Mouse (Mus musculus) activated CD4-positive, CD25-positive, alpha-beta regulatory T cell, adult 4 months (primary cell): ENCODE results near the gene Gm11487. TPM values are rescaled to one million over a fixed set of nuclear protein-coding genes. Genes with fewer than 3 reads are reported as not detected.
"Not testable (repeated sequence)": the region's sequence is repeated elsewhere in the genome, so short reads cannot be mapped to it uniquely, and the experiment has no call there.

Experiments
- ATAC-seq: one replicate; pipeline ENCODE4 v1.8.0; 2017
- polyA plus RNA-seq, 2 experiments: library from polyadenylated mRNA; unstranded; fragments of 100-300 nt; shearing (Covaris generic); gene quantifications; one replicate each; pipeline ENCODE4 v1.2.1; 2017

Gene Gm11487
- not detected for polyA plus RNA-seq

DNA sequence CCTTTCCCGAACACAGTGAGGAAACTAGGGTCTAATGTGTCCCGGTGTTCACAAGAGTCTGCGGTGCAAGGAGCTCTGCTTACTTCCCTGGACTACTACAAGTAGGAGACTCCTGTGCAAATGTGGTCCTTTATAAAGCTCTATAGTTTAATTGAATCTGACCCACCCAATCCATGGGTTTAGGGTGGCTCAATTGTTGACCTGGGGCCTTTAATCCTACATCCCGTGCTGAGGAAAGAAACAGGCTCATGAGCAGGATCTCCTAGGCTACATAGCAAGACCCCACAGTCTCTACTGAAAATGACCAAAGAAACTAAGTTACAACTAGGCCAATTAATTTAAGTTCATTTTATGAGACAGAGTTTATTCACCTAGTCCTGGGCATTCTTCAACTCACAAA lies at the start of gene Gm11487:
Gm11487 (minus strand) TSS at position 101 of the 400 bp plus-strand sequence.
- not testable (repeated sequence) for ATAC-seq

DNA sequence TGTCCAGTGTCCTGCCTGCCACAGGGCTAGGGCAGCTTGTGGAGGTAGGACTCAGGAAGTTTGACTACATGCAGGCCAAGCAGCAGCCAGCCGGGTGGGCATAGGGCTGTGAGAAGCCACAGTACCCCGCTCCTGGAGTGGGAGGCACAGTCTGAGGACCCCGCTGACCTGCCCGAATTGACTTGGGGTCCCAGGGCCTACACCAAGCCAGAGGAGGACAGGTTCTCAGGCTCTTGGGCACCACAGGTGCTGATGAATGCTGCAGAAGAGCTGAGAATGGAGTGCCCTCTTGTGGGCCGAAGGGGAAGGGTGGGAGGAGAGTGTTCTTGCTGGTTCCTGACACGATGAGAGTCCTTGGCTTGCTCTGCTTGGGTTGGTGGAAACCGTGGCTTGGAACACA lies 39.8 kb upstream of the Gm11487 start:
- no peak for ATAC-seq

DNA sequence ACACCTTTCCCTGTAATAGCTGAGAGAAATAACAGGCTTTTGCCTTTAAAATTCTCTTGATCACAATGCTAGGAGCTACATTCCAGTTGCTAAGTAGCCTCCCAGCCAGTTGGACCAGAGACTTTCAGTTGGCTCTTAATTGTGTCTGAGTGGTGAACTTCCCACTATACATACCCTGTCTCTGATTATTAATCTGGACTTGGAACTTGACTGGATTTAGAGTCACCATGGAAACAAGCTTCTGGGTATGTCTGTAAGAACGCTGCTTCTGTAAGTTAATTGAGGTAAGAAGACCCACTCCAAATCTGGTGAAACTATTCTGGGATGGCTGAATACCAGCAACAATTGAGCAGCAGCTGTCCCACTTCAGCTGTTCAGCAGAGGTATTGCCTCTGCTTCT lies 37.7 kb upstream of the Gm11487 start:
- no peak for ATAC-seq

DNA sequence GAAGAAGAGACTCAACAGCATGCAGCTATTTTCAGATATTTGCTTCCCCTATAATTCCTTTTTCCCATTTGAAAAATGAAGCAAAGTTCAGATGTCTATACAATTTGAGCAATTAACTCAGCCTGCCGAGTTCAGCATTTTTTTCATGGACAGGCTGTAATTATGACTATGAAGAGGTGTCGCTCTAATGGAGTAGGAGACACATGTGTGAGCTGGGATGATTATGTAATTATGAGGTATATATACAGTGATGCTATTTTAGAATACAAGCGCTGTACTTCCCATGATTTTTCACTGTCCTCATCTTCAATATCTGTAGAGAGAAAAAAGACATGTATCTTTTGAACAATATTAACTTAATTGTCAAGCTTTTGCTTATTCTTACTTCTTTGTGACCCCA lies 21.0 kb upstream of the Gm11487 start:
- no peak for ATAC-seq

DNA sequence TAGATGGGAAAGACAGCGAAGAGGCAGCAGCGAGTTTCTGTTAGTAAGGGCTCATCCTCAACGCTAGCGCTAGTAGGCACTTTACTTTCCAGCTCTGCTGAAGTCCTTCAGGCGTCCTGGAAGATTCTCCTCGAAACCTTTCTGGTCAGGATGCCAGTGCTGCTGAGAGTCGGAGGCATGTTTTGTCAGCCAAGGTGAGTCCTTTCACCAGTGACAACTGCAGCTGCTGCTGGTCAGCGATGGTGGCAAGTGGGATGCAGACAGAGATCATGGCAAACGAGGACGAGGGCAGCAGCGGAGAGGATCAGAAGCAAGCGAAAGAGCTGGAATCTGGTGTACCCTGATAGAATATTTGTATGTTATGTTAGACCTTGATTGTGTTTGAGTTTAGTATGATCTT lies 18.2 kb upstream of the Gm11487 start:
- ATAC-seq: no peak

DNA sequence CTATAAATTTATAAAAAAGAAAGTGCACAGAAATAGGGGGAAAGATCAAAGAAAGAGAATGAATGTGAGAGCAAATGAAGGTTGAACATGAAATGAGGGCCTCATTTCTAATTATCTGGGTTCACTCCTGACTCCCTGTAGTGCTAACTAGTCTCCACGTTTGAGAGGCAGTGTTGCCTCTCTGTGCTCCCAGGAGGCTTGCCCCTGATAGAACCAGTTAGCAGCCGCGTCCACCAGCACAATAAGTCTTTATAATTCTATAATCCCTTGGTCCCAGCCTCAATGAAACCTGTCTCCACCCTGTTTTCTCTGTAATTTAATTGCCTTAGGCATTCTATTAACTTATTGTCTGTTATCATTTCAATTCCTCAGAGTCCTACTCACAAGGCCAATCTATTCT lies 38.3 kb downstream of the Gm11487 start:
- no peak for ATAC-seq

Other genes with a start within 250 kb of the Gm11487 start
- gene Gm11238, start 202.8 kb upstream of the Gm11487 start, polyA plus RNA-seq: not detected
- not detected for gene Gm11237, start 217.9 kb upstream of the Gm11487 start, polyA plus RNA-seq
- not detected for gene Gm11236, start 233.0 kb upstream of the Gm11487 start, polyA plus RNA-seq